Mouse (Mus musculus): ENCODE measurements around the gene Mtg1. TPM values are rescaled to one million over a fixed set of nuclear protein-coding genes. Genes with fewer than 3 reads are reported as not detected.
"Not testable (repeated sequence)": the region's sequence is repeated elsewhere in the genome, so short reads cannot be mapped to it uniquely, and the experiment has no call there.

Gene Mtg1
- polyA plus RNA-seq, 1 experiment from 2014 or later = 28.4 TPM

DNA sequence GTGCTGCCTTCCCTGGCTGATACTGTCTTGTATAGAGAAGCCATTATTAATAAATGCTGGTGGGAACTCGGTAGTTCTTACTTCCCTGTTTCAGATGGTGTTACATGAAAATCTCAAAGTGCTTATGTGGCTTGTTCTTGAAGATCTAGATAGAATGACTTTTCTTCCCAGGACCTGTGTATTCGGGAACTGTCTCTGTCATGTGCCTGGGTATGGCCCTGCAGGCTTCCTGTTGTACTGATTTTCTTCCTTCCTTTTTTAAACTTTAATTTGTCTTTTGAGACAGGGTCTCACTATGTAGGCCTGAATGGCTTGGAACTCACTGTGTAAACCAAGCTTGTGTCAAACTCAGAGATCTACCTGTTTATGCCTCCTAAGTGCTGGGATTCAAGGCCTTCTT, 9.5 kb upstream of the Mtg1 start:
- peak; percentile 9 for DNase-seq
- H3K4me3 ChIP-seq (ENCODE audit: low read depth, low read length) = no peak overlapping the region
- no peak overlapping the region for H3K27ac ChIP-seq (ENCODE audit: low read depth)
- H3K9ac ChIP-seq = no peak overlapping the region
- 84% methylated on average over 2 of the region's 2 CpGs for WGBS
- no peaks in the 10 kb centered on the region for H3K9me3 ChIP-seq (ENCODE audit: low read depth, low read length)
- H3K27me3 ChIP-seq (ENCODE audit: insufficient read depth, low read length) = no peaks in the 10 kb centered on the region
- peaks cover 13% of the 10 kb centered on the region; the same call in 1 of the 2 replicates for H3K36me3 ChIP-seq (ENCODE audit: insufficient read depth)
- H3K4me1 ChIP-seq (ENCODE audit: insufficient read depth) = 0 out of 2 replicates have a peak, but pooled peaks cover 3% of the 10 kb centered on the region
- ATAC-seq (ENCODE audit: insufficient read depth) = no peak
- no peak for TF ChIP-seq CTCF (IDR thresholded peaks at IDR 0.05; ENCODE audit: low read depth)
- no peak overlapping the region for H3K4me2 ChIP-seq

GRCm38 (mm10) chr7:140132184-140132583, 5.2 kb upstream of the Mtg1 start:
- H3K4me2 ChIP-seq; H3K27me3 ChIP-seq (ENCODE audit: insufficient read depth, low read length); DNase-seq; H3K27ac ChIP-seq (ENCODE audit: low read depth); H3K4me1 ChIP-seq (ENCODE audit: insufficient read depth); H3K9ac ChIP-seq; H3K4me3 ChIP-seq (ENCODE audit: low read depth, low read length); ATAC-seq (ENCODE audit: insufficient read depth); H3K9me3 ChIP-seq (ENCODE audit: low read depth, low read length): not testable (repeated sequence)
- 94% methylated on average over 7 of the region's 7 CpGs for WGBS
- peaks cover 16% of the 10 kb centered on the region; the same call in 1 of the 2 replicates for H3K36me3 ChIP-seq (ENCODE audit: insufficient read depth)

DNA sequence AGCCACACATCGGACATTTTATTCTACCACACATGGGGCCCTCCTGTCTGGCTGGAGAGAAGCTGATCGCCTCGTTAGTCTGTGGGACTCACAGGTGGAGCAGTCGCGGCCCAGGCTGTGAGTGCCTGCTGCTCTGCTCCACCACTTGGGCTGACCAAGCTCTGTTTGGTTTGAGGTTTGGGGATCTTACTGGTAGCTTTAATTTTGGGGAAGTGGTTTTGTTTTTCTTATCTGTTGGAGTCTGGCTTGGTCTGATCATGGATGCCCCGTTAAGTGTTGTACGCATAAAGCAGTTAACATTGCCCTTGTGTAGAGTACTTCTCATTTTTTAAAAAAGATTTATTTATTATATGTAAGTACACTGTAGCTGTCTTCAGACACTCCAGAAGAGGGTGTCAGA, 3.3 kb upstream of the Mtg1 start:
- 93% methylated on average over 7 of the region's 7 CpGs for WGBS
- not testable (repeated sequence) for H3K4me3 ChIP-seq (ENCODE audit: low read depth, low read length); H3K9me3 ChIP-seq (ENCODE audit: low read depth, low read length); H3K9ac ChIP-seq; H3K4me2 ChIP-seq; H3K4me1 ChIP-seq (ENCODE audit: insufficient read depth); ATAC-seq (ENCODE audit: insufficient read depth); DNase-seq; H3K27ac ChIP-seq (ENCODE audit: low read depth); H3K27me3 ChIP-seq (ENCODE audit: insufficient read depth, low read length)
- peaks cover 16% of the 10 kb centered on the region; the same call in 1 of the 2 replicates for H3K36me3 ChIP-seq (ENCODE audit: insufficient read depth)

GRCm38 (mm10) chr7:140135106-140135770, 2.1 kb upstream of the Mtg1 start:
- no peak overlapping the region for H3K4me2 ChIP-seq
- H3K36me3 ChIP-seq (ENCODE audit: insufficient read depth) = peaks cover 14% of the 10 kb centered on the region; the same call in 1 of the 2 replicates
- ATAC-seq (ENCODE audit: insufficient read depth) = no peak
- no peak overlapping the region for H3K9ac ChIP-seq
- no peak for DNase-seq
- no peaks in the 10 kb centered on the region for H3K27me3 ChIP-seq (ENCODE audit: insufficient read depth, low read length)
- H3K4me3 ChIP-seq (ENCODE audit: low read depth, low read length) = no peak overlapping the region
- no peak for TF ChIP-seq CTCF (IDR thresholded peaks at IDR 0.05; ENCODE audit: low read depth)
- H3K4me1 ChIP-seq (ENCODE audit: insufficient read depth) = no peaks in the 10 kb centered on the region; the same call in 1 of the 2 replicates
- WGBS = 84% methylated on average over 5 of the region's 5 CpGs
- H3K27ac ChIP-seq (ENCODE audit: low read depth) = no peak overlapping the region
- no peaks in the 10 kb centered on the region for H3K9me3 ChIP-seq (ENCODE audit: low read depth, low read length)

DNA sequence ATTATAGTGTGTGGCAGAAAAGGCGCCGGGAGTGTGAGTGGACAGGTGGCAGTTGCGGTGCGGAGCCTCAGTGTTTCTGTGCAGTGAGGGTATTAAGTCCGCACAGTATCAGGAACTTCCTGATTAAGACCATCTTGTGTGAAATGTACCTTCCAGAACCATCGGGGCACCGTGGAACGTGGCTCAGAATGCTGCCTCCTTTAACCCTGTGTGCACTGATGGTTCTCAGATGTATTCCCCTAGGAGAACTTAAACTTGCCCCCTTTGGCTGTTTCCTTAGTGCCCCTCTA, 602 bp downstream of the Mtg1 start:
- Histone ChIP-seq H3K4me2 (peak overlapping the region; percentile 86), H3K36me3 (ENCODE audit: insufficient read depth) (0 out of 2 replicates have a peak, but pooled peaks cover 4% of the 10 kb centered on the region), H3K9me3 (ENCODE audit: low read depth, low read length) (no peaks in the 10 kb centered on the region), H3K4me1 (ENCODE audit: insufficient read depth) (no peaks in the 10 kb centered on the region; the same call in 1 of the 2 replicates), H3K27ac (ENCODE audit: low read depth) (peak overlapping the region; percentile 65; the same call in 1 of the 2 replicates), H3K27me3 (ENCODE audit: insufficient read depth, low read length) (no peaks in the 10 kb centered on the region), H3K4me3 (ENCODE audit: low read depth, low read length) (peak overlapping the region; percentile 77), H3K9ac (peak overlapping the region; percentile 84)
- no peak for TF ChIP-seq CTCF (IDR thresholded peaks at IDR 0.05; ENCODE audit: low read depth)
- ATAC-seq (ENCODE audit: insufficient read depth) (no peak), DNase-seq (no peak)
- WGBS = under 1% methylated on average over 8 of the region's 8 CpGs

GRCm38 (mm10) chr7:140141350-140141749, 4.0 kb downstream of the Mtg1 start:
- ATAC-seq (ENCODE audit: insufficient read depth) (no peak), DNase-seq (peak; percentile 86)
- Histone ChIP-seq H3K27me3 (ENCODE audit: insufficient read depth, low read length) (no peaks in the 10 kb centered on the region), H3K9ac (no peak overlapping the region), H3K9me3 (ENCODE audit: low read depth, low read length) (no peaks in the 10 kb centered on the region), H3K36me3 (ENCODE audit: insufficient read depth) (no peaks in the 10 kb centered on the region), H3K27ac (ENCODE audit: low read depth) (no peak overlapping the region), H3K4me2 (no peak overlapping the region), H3K4me3 (ENCODE audit: low read depth, low read length) (no peak overlapping the region), H3K4me1 (ENCODE audit: insufficient read depth) (no peaks in the 10 kb centered on the region; the same call in 1 of the 2 replicates)
- TF ChIP-seq CTCF (IDR thresholded peaks at IDR 0.05; ENCODE audit: low read depth) = peak; percentile 71
- 3% methylated on average over 14 of the region's 14 CpGs for WGBS

DNA sequence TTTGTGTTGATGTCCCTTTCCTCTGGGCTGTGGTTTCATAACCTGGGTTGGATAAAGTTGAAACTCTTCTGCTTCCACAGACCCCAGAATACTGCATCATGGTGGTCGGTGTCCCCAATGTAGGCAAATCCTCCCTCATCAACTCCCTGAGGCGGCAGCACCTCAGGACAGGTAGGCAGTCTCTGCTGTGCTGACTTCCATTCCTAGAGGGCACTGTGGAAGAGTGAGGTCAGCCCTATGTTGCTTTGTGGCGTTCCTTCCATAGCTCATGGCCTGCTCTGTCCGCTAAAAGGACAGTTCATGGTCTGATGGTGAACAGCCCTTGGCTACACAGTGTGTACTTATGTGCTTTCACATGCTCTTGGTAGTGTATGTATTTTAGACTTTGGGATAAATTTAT, 7.2 kb downstream of the Mtg1 start:
- H3K4me3 ChIP-seq (ENCODE audit: low read depth, low read length) = no peak overlapping the region
- no peaks in the 10 kb centered on the region for H3K9me3 ChIP-seq (ENCODE audit: low read depth, low read length)
- H3K4me1 ChIP-seq (ENCODE audit: insufficient read depth) = no peaks in the 10 kb centered on the region
- ATAC-seq (ENCODE audit: insufficient read depth) (no peak), DNase-seq (no peak)
- no peaks in the 10 kb centered on the region; the same call in 1 of the 2 replicates for H3K36me3 ChIP-seq (ENCODE audit: insufficient read depth)
- H3K9ac ChIP-seq = no peak overlapping the region
- H3K27me3 ChIP-seq (ENCODE audit: insufficient read depth, low read length) = no peaks in the 10 kb centered on the region
- 78% methylated on average over 4 of the region's 4 CpGs for WGBS
- H3K27ac ChIP-seq (ENCODE audit: low read depth) = no peak overlapping the region
- TF ChIP-seq CTCF (IDR thresholded peaks at IDR 0.05; ENCODE audit: low read depth) = no peak
- H3K4me2 ChIP-seq = no peak overlapping the region
